Mouse (Mus musculus) liver, embryonic 14.5 days (tissue): Measurements from ENCODE around the gene Tlr4.

Experiments used
- CTCF ChIP-seq: IDR thresholded peaks from 2 replicates; pipeline ENCODE4 v1.5.1; 2016; ENCODE audit warnings: antibody characterized with exemption, low read depth, control low read depth
- EP300 ChIP-seq: IDR thresholded peaks from 2 replicates; pipeline ENCODE4 v1.6.1; 2016; ENCODE audit warnings: antibody characterized with exemption, low read depth

- no peak for TF ChIP-seq CTCF
- no peak for TF ChIP-seq EP300
These were observed 100.2 kb downstream of the Tlr4 start for GRCm38 (mm10) chr4:66927537-66928088.
